Mouse (Mus musculus): ENCODE data around the gene Gsx2. TPM values are rescaled to one million over a fixed set of nuclear protein-coding genes. Genes with fewer than 3 reads are reported as not detected.

The Gsx2 gene
- polyA plus RNA-seq, 1 experiment from 2014 or later = not detected

DNA sequence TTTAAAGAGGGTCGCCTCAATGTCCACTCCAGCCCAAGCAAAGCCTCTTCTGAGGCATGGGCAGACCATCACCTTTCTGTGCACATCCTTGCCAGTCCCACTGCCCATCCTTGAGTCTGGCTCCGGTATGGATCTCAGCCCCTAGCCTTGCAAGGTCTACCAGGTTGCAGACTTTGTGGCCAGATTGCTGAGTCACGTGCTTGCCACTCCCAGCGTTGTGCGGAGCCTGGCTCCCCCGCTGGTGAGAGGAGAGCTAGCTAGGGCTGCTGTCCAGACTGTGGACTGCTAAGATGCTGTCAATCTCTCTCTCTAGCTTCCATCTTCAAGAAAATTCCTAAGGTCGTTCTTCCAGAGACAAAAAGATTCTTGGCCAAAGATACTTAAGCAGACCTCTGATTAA lies 4.2 kb downstream of the Gsx2 start:
- Histone ChIP-seq H3K9ac (no peak overlapping the region), H3K9me3 (no peaks in the 10 kb centered on the region), H3K4me1 (peaks cover 25% of the 10 kb centered on the region), H3K27ac (no peak overlapping the region), H3K36me3 (no peaks in the 10 kb centered on the region), H3K4me2 (no peak overlapping the region), H3K27me3 (peaks cover 97% of the 10 kb centered on the region), H3K4me3 (no peak overlapping the region)
- ATAC-seq (ENCODE audit: insufficient number of reproducible peaks, low FRiP score, low TSS enrichment, low read depth) = no peak
- 0% methylated on average over 7 of the region's 7 CpGs for WGBS

DNA sequence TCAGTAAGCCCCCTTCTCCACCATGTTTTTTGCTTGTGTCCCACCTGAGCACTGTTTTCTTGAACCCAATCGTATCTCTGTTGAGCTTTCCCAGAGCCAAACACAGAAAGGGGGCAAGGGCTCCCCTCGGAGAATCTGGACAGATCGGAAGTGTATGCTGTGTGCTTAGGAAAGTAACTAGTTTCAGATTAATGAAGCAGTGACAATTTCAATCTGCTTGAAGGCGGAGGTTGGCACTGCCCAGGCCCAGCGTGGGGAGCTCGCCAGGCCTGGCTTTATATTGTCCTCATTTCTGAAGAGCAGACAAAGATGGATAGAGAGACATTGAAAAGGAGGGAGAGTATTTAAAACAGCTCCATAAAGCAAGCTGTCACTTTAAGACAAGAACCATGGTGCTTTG lies 7.0 kb downstream of the Gsx2 start:
- Histone ChIP-seq H3K27me3 (peaks cover 96% of the 10 kb centered on the region), H3K4me1 (peaks cover 22% of the 10 kb centered on the region), H3K4me2 (no peak overlapping the region), H3K27ac (no peak overlapping the region), H3K4me3 (no peak overlapping the region), H3K9ac (no peak overlapping the region), H3K9me3 (no peaks in the 10 kb centered on the region), H3K36me3 (no peaks in the 10 kb centered on the region)
- no peak for ATAC-seq (ENCODE audit: insufficient number of reproducible peaks, low FRiP score, low TSS enrichment, low read depth)
- WGBS = 14% methylated on average over 6 of the region's 6 CpGs

DNA sequence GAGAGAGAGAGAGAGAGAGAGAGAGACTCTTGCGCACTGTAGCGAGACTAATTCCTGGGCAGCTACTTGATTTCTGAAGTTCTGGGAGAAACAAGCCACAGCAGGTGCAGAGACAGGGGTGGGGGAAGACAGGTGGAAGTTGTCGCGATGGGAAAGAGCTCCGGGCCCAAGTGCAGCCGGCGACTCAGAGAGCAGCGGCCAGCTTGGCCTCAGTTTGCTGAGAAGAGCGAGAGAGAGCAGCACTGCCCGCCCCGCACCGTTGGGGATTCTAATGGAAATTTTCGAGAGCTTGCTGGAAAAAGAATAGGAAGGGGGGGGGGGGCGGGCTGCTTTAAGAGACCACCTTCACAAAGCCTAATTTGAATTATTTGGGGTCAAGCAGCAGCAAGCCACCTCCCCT lies 7.7 kb downstream of the Gsx2 start:
- Histone ChIP-seq H3K27me3 (peaks cover 97% of the 10 kb centered on the region), H3K9ac (no peak overlapping the region), H3K9me3 (no peaks in the 10 kb centered on the region), H3K27ac (no peak overlapping the region), H3K4me2 (0 out of 2 replicates have a peak overlapping the region, but pooled peaks have one; percentile 2), H3K36me3 (no peaks in the 10 kb centered on the region), H3K4me3 (no peak overlapping the region), H3K4me1 (peaks cover 22% of the 10 kb centered on the region)
- no peak for ATAC-seq (ENCODE audit: insufficient number of reproducible peaks, low FRiP score, low TSS enrichment, low read depth)
- WGBS = under 1% methylated on average over 13 of the region's 14 CpGs

DNA sequence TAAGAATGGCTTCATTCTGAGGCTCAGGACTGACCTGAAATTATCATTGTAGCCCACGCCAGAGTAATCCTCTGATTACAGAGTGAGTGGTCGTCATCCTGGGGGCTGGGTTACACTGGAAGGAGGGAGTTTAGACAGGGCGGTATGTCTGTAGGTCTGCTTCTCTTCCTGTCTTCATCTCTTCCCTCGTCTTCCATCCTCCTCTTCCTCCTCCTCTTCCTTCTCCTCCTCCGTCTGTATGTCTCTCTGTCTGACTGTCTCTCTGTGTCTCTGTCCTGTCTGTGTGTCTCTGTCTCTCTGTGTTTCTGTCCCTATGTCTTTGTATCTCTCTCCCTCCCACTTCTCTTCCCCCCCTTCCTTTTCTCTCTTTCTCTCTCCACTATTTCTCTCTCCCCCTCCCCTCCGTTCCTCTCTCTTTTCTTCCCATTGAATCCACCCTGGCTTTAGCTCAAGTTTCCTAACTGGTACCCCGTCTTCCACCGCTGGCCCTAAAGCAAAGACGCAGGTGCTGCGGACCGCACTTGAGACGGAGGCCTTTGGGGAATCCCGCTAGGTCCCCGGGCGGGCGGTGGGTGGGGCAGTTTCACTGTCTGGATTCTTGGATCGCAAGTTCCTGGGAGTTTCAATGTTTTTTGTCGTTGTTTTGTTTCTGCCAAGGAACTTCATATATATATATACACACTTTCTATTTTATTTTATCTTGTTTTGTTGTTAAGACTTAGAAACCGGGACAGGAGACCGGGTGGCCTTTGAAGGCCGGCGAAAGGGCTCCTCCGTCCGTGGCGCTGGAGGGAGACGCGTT lies 8.4 kb downstream of the Gsx2 start:
- no peak overlapping the region for H3K9ac ChIP-seq
- H3K4me2 ChIP-seq = peak overlapping the region; percentile 25
- peak overlapping the region; percentile 1; the same call in 1 of the 2 replicates for H3K4me3 ChIP-seq
- peaks cover 95% of the 10 kb centered on the region for H3K27me3 ChIP-seq
- under 1% methylated on average over 27 of the region's 27 CpGs for WGBS
- ATAC-seq (ENCODE audit: insufficient number of reproducible peaks, low FRiP score, low TSS enrichment, low read depth) = no peak
- H3K4me1 ChIP-seq = peaks cover 22% of the 10 kb centered on the region
- H3K27ac ChIP-seq = no peak overlapping the region
- no peaks in the 10 kb centered on the region for H3K9me3 ChIP-seq
- H3K36me3 ChIP-seq = no peaks in the 10 kb centered on the region

DNA sequence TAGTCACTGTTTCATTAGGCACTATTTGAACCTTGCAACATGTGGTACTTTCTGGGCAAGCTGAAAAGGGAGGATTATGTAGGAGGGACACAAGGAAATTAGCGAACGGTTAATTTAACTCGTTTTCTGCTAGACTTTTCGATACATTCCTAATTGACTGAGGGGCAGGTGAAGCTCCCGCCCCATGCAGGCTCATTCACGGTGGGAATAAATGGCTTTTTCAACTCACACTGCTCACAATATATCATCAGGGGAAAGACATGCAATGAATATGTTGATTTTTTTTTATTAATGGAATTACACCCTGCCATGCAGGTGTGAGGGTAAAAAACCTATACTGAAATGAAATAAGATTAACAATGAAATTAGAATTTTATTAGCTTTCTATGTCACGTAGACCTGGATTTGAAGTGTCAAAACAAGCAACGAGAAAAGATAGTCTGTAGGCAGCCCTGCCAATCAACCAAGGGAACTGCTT lies 9.0 kb downstream of the Gsx2 start:
- ATAC-seq (ENCODE audit: insufficient number of reproducible peaks, low FRiP score, low TSS enrichment, low read depth) = no peak
- H3K27ac ChIP-seq = no peak overlapping the region
- no peaks in the 10 kb centered on the region for H3K36me3 ChIP-seq
- H3K9ac ChIP-seq = no peak overlapping the region
- no peaks in the 10 kb centered on the region for H3K9me3 ChIP-seq
- 3% methylated on average over 8 of the region's 8 CpGs for WGBS
- H3K4me1 ChIP-seq = peaks cover 22% of the 10 kb centered on the region
- H3K4me2 ChIP-seq = peak overlapping the region; percentile 25; the same call in 1 of the 2 replicates
- H3K4me3 ChIP-seq = peak overlapping the region; percentile 1; the same call in 1 of the 2 replicates
- peaks cover 93% of the 10 kb centered on the region for H3K27me3 ChIP-seq

DNA sequence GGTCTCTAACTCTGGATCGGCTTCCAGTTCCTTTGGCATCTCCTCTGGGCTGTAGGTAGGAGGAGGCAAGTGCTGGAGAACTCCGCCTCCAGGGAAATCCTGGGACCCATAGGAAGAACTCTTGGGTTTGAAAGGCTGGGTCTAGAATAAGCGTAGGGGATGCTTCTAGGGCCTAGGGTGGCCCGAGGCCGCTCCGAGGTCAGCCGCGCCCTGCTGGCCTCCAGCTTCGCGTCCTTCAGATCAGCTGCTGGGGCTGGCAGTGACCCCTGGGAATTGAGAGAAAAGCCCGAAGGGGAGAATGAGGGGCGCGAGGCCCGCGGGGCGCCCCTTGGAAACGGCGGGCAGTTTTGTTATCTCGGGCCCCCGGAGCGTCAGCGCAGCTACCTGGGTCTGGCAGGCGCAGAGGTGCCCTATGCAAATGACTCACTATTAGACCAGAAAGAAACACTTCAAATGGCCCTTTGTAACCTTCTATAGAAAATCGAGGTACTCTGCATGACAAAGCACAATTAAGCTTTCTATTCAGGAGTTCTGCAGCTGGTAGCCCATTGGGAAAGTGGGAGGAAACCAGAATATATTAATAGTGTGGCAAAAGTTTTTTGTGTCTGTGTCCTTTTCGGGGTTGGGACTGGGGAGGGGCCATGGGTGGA lies 9.6 kb downstream of the Gsx2 start:
- H3K4me1 ChIP-seq = peaks cover 22% of the 10 kb centered on the region
- no peak for ATAC-seq (ENCODE audit: insufficient number of reproducible peaks, low FRiP score, low TSS enrichment, low read depth)
- H3K4me3 ChIP-seq = no peak overlapping the region
- no peak overlapping the region for H3K9ac ChIP-seq
- H3K27me3 ChIP-seq = peaks cover 91% of the 10 kb centered on the region
- H3K27ac ChIP-seq = no peak overlapping the region
- 3% methylated on average over 25 of the region's 25 CpGs for WGBS
- no peaks in the 10 kb centered on the region for H3K9me3 ChIP-seq
- H3K36me3 ChIP-seq = no peaks in the 10 kb centered on the region
- H3K4me2 ChIP-seq = no peak overlapping the region

DNA sequence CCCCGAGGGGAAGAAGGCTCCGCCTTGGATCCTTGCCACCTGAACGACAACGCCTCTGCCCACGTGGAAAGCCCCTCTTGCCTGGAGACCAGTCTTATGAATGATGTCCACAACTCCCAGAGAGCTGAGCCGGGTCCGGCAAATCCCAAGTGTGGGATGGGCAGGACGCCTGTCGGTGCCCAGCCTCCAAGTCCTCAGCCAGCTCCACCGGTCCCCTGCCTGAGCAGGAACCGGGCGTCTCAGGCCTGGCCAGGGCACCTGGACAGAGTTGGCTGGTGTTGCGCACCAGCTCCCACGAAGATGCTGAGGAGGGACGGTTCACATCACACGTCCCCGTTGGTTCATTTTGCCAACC lies 10.1 kb downstream of the Gsx2 start:
- 1% methylated on average over 17 of the region's 17 CpGs for WGBS
- ATAC-seq (ENCODE audit: insufficient number of reproducible peaks, low FRiP score, low TSS enrichment, low read depth) = no peak
- Histone ChIP-seq H3K9ac (no peak overlapping the region), H3K9me3 (no peaks in the 10 kb centered on the region), H3K36me3 (no peaks in the 10 kb centered on the region), H3K4me1 (peaks cover 22% of the 10 kb centered on the region), H3K4me2 (no peak overlapping the region), H3K4me3 (no peak overlapping the region), H3K27ac (no peak overlapping the region), H3K27me3 (peaks cover 86% of the 10 kb centered on the region)

DNA sequence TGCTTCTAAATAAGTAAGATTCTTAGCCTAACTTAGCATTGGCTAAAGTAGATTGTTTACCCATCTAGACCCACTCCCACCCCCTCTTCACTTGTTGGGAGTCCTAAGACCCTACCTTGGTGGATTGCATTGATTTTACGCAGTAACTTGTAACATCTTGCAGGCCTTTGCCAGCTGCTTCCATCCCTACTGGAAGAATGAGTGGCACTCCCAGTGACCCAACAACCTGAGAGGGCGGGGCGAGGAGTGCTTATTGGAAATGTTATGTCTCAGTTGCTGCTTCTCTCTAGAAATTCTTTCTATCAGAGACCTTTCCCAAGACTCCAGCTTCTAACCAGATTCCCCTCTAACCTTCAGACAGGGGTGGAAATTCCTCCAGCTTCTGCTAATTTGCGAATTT lies 10.5 kb downstream of the Gsx2 start:
- no peak overlapping the region for H3K4me2 ChIP-seq
- no peak for ATAC-seq (ENCODE audit: insufficient number of reproducible peaks, low FRiP score, low TSS enrichment, low read depth)
- 17% methylated on average over 4 of the region's 4 CpGs for WGBS
- no peaks in the 10 kb centered on the region for H3K9me3 ChIP-seq
- H3K27me3 ChIP-seq = peaks cover 82% of the 10 kb centered on the region
- no peak overlapping the region for H3K27ac ChIP-seq
- no peak overlapping the region for H3K9ac ChIP-seq
- H3K36me3 ChIP-seq = no peaks in the 10 kb centered on the region
- peaks cover 22% of the 10 kb centered on the region for H3K4me1 ChIP-seq
- H3K4me3 ChIP-seq = no peak overlapping the region

DNA sequence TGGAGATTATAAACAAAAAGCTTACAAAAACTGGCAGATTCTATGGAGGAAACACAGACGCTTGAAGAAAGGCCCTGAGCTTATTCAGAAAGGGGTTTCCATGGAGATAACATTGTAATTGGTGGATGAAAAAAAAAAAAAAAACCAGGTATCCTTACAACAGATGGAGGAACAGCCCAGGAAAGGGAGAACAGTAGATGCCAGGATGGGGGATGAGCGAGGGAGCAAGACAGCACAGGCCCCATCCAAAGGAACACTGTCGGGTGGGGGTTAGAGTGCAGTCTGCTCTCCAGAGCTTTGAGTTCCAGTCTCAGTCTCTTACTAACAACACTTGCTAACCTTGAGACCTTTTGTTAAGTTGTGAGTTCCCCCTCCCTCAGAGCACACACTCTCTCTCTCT lies 31.1 kb downstream of the Gsx2 start:
- H3K36me3 ChIP-seq = no peaks in the 10 kb centered on the region
- no peak overlapping the region for H3K4me3 ChIP-seq
- no peaks in the 10 kb centered on the region for H3K27me3 ChIP-seq
- WGBS = 74% methylated on average over 3 of the region's 3 CpGs
- no peaks in the 10 kb centered on the region for H3K9me3 ChIP-seq
- H3K4me2 ChIP-seq = no peak overlapping the region
- H3K4me1 ChIP-seq = peaks cover 2% of the 10 kb centered on the region; the same call in 1 of the 2 replicates
- ATAC-seq (ENCODE audit: insufficient number of reproducible peaks, low FRiP score, low TSS enrichment, low read depth) = no peak
- H3K27ac ChIP-seq = no peak overlapping the region
- no peak overlapping the region for H3K9ac ChIP-seq

DNA sequence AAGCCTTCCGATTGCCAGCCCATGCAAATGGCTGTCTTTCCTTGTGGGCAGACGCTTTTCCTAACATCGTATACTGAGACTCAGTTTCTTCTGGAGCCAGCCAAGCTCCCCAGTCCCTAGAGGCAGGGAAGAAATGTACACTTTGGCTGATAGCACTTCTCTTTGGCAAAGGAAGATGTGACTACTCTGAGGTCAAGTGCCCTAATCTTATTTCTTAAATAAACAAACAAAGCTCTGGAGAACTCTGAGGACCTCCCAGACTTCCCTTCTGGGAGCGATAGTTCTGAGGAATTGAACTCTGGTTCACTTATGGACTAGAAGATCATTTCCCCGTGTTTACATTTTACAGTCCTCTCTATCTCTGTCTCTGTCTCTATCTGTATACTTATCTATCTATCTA lies 34.0 kb downstream of the Gsx2 start:
- Histone ChIP-seq H3K4me2 (no peak overlapping the region), H3K4me3 (no peak overlapping the region), H3K27ac (peak overlapping the region; percentile 22; the same call in 1 of the 2 replicates), H3K27me3 (no peaks in the 10 kb centered on the region), H3K4me1 (peaks cover 2% of the 10 kb centered on the region; the same call in 1 of the 2 replicates), H3K36me3 (no peaks in the 10 kb centered on the region), H3K9me3 (no peaks in the 10 kb centered on the region), H3K9ac (no peak overlapping the region)
- ATAC-seq (ENCODE audit: insufficient number of reproducible peaks, low FRiP score, low TSS enrichment, low read depth) = no peak
- 47% methylated on average over 5 of the region's 5 CpGs for WGBS

DNA sequence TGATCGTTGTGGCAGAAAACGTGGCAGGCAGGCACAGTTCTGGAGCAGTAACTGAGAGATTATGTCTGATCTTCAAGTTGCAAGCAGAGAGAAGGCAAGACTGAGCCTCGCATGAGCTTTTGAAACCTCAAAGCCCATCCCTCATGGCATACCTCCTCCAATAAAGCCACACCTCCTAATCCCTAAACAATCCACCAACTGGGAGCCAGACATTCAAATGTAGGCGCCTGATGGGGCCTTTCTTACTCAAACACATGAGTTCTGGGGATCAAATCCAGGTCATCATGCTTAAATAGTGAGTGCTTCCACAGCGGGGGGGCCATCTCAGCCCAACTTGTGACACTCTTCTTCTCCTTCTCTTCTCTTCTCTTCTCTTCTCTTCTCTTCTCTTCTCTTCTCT lies 36.4 kb downstream of the Gsx2 start:
- Histone ChIP-seq H3K36me3 (no peaks in the 10 kb centered on the region), H3K4me1 (peaks cover 2% of the 10 kb centered on the region; the same call in 1 of the 2 replicates), H3K4me2 (no peak overlapping the region), H3K4me3 (no peak overlapping the region), H3K27me3 (no peaks in the 10 kb centered on the region), H3K27ac (no peak overlapping the region), H3K9ac (no peak overlapping the region), H3K9me3 (no peaks in the 10 kb centered on the region)
- no peak for ATAC-seq (ENCODE audit: insufficient number of reproducible peaks, low FRiP score, low TSS enrichment, low read depth)
- WGBS = 50% methylated on average over 5 of the region's 5 CpGs

DNA sequence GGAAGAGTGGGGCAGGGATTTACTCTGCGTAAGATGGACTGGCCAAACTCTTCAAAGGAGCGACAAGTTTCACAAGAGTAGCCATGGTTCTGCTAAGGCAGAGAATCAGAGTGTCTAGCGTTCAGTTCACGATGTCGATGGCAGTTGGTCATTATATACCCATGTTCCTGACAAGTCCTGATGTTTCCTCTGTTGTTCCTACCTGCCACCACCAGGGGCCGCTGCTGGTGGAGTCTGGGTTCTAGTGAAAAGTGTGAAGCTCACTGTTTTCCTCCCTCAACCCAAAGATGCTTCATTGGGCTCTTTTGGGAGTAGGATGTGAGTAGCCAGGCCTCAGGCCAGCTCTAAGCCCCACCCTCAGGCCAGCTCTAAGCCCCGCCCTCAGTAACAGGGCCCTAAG lies 43.4 kb downstream of the Gsx2 start:
- H3K4me2 ChIP-seq = no peak overlapping the region
- no peak overlapping the region for H3K27ac ChIP-seq
- no peak for ATAC-seq (ENCODE audit: insufficient number of reproducible peaks, low FRiP score, low TSS enrichment, low read depth)
- H3K27me3 ChIP-seq = no peaks in the 10 kb centered on the region
- WGBS = 66% methylated on average over 7 of the region's 7 CpGs
- H3K4me1 ChIP-seq = peaks cover 7% of the 10 kb centered on the region
- no peak overlapping the region for H3K4me3 ChIP-seq
- H3K9ac ChIP-seq = no peak overlapping the region
- H3K36me3 ChIP-seq = no peaks in the 10 kb centered on the region
- no peaks in the 10 kb centered on the region for H3K9me3 ChIP-seq
